In genomic region chr5:52088131-52088530, GRCm38 (mm10) we compare ENCODE assay signal across 11 mouse cellular contexts.
"Had no signal": no experiment of that assay in that cellular context is flagged by ENCODE, and none has a peak within 500 bp of the region (broad histone marks: within the 10 kb centered on the region; RNA-seq: fewer than 3 reads in every experiment).

No protein-coding gene starts in this region.

- DNase-seq: liver, postnatal 0 days; lung, adult 2 months; lung, postnatal 14 days; lung, postnatal 36 days; right cerebral cortex, adult 18-20 months; right cerebral cortex, postnatal 25 days; right cerebral cortex, postnatal 4 days; spleen, adult 18-20 months; thymus, adult 18-20 months; thymus, postnatal 14 days; thymus, postnatal 36 days had no signal
